Comparison of ENCODE assay signal across 13 mouse cellular contexts in the genomic region with DNA sequence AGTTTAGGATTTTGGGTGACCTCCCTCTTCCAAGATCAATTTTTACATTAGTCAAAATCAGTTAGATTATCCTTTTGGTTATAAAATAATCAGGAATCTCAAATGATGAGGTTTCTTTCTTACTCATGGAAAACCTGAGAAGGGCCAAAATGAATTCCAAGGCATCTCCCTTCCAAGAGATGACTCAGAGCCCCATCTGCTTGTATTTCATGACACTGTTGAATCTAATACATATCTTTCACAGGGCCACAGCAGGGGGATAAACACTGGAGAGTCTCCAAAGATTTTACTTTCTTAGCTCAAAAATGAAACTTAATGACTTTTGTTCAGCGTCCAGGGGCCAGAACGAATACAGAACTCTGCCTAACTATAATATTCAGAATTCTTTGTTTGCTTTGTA. TPM values are rescaled to one million over a fixed set of nuclear protein-coding genes. Genes with fewer than 3 reads are reported as not detected.
A peak's percentile ranks its signal among the peaks of the same experiment; 100 is the strongest.
DNase-seq lines count a peak whose midpoint lies in the region; ATAC-seq and TF ChIP-seq lines count a peak whose summit lies in the region.
"Had no signal": no experiment of that assay in that cellular context is flagged by ENCODE, and none has a peak within 500 bp of the region (broad histone marks: within the 10 kb centered on the region; RNA-seq: fewer than 3 reads in every experiment).

No protein-coding gene starts in this region.

- no peak for TF ChIP-seq EP300 in heart, adult 2 months (IDR thresholded peaks at IDR 0.05; ENCODE audit: insufficient read depth, low read depth, low read length)

- WGBS in heart, adult 2 months, result 77% methylated on average over 2 of the region's 2 CpGs

- no peaks in the 10 kb centered on the region; the same call in 1 of the 2 replicates for H3K27me3 ChIP-seq in heart, adult 2 months (ENCODE audit: control insufficient read depth, insufficient read depth, low read length)
- H3K27me3 ChIP-seq: liver, embryonic 12.5 days; Patski had no signal

- no peak for TF ChIP-seq POLR2A in heart, adult 2 months (IDR thresholded peaks at IDR 0.05; ENCODE audit: insufficient read depth, low read depth, low read length)
- TF ChIP-seq POLR2A in embryonic fibroblast, embryonic 13.5 days (IDR thresholded peaks at IDR 0.05; ENCODE audit: low read depth, low read length), result no peak

- no peak overlapping the region for H3K4me3 ChIP-seq in heart, adult 2 months
- no peak overlapping the region for H3K4me3 ChIP-seq in embryonic fibroblast, embryonic 13.5 days (ENCODE audit: insufficient read depth, low read length)
- H3K4me3 ChIP-seq: liver, embryonic 12.5 days had no signal

- no peaks in the 10 kb centered on the region for H3K79me2 ChIP-seq in heart, adult 2 months (replicated peaks; ENCODE audit: control insufficient read depth, insufficient read depth, low read length)

- peak; percentile 89 for DNase-seq in heart, adult 11 months
- no peak for DNase-seq in heart, adult 2 months
- DNase-seq in urinary bladder, postnatal 36 days (ENCODE audit: low spot score in 2 of 2), result peak; percentile 12 to 20
- no peak for DNase-seq in urinary bladder, adult 2 months (ENCODE audit: low spot score)
- DNase-seq in left cerebral cortex, postnatal 10 days (ENCODE audit: extremely low spot score in 1 of 2, low spot score in 2 of 2), result no peak
- no peak for DNase-seq in left cerebral cortex, postnatal 4 days
- DNase-seq: adrenal gland, postnatal 14 days; forebrain, postnatal 0 days; kidney, postnatal 25 days had no signal

- ATAC-seq in inflammation-experienced regulatory T-cells, adult 6 months, result no peak
- ATAC-seq: forebrain, postnatal 0 days; liver, embryonic 12.5 days; Patski had no signal

- no peaks in the 10 kb centered on the region for H3K4me1 ChIP-seq in heart, adult 2 months (ENCODE audit: control insufficient read depth, insufficient read depth, low read length)
- peaks cover 2% of the 10 kb centered on the region; the same call in 1 of the 2 replicates for H3K4me1 ChIP-seq in embryonic fibroblast, embryonic 13.5 days (ENCODE audit: control insufficient read depth, insufficient read depth, low read length)
- H3K4me1 ChIP-seq: liver, embryonic 12.5 days had no signal

- no peak overlapping the region for H3K27ac ChIP-seq in heart, adult 2 months
- peak overlapping the region; percentile 80 for H3K27ac ChIP-seq in embryonic fibroblast, embryonic 13.5 days (ENCODE audit: insufficient read depth, low read length)
- H3K27ac ChIP-seq: liver, embryonic 12.5 days had no signal

- no peak for TF ChIP-seq CTCF in heart, adult 2 months (IDR thresholded peaks at IDR 0.05)
- TF ChIP-seq CTCF in embryonic fibroblast, embryonic 13.5 days (IDR thresholded peaks at IDR 0.05; ENCODE audit: borderline replicate concordance, insufficient read depth, low read length), result no peak

- H3K36me3 ChIP-seq in heart, adult 2 months (ENCODE audit: control insufficient read depth, insufficient read depth, low read length), result no peaks in the 10 kb centered on the region
- H3K36me3 ChIP-seq: liver, embryonic 12.5 days had no signal

- intact Hi-C loops in heart, adult 2 months (cut with DNase I), result loop anchor here (5.0 kb wide), 1 partner anchor 59 kb away; no protein-coding TSS in a partner anchor
- intact Hi-C loops in left cerebral cortex, postnatal 10 days (cut with DNase I), result no loop called here
- intact Hi-C loops in left cerebral cortex, postnatal 4 days (cut with DNase I), result no loop called here

- no peak overlapping the region for H3K9ac ChIP-seq in heart, adult 2 months (ENCODE audit: low read depth, low read length)
- H3K9ac ChIP-seq: forebrain, postnatal 0 days; liver, embryonic 12.5 days had no signal

RNA-seq across cellular contexts. Expression of a gene that starts 17.2 kb away (rescaled TPM):
- 10 to 100 TPM; 55.0 to 60.2 TPM for total RNA-seq in heart, adult 2 months (2021)
- polyA plus RNA-seq in heart, adult 2 months (2012; rRNA removed), result 23.1 and 47.5 TPM in 2 replicates
- 259 and 335 TPM in 2 replicates for polyA plus RNA-seq in urinary bladder, adult 2 months (2012; rRNA removed)
- polyA plus RNA-seq in embryonic fibroblast, embryonic 13.5 days (2011; ENCODE audit: insufficient read length, low read depth, missing spikeins), result 28.2 and 33.0 TPM in 2 replicates
- total RNA-seq in left cerebral cortex, postnatal 10 days (2021), result 10 to 100 TPM; 44.2 to 47.5 TPM
- total RNA-seq in left cerebral cortex, postnatal 4 days (2021), result 10 to 100 TPM; 31.9 to 32.5 TPM
- polyA plus RNA-seq in inflammation-experienced regulatory T-cells, adult 6 months (2017; shearing (Covaris generic)), result 10 to 100 TPM; 22.0 to 31.2 (median 26.3) TPM

Comparison
In these comparisons a context has a peak if more than half of its experiments do, and no peak if none do; other contexts are left out.
1. DNase-seq: peak in heart, adult 11 months (single experiment) and urinary bladder, postnatal 36 days (2 of 2); none in heart, adult 2 months (0 of 2), urinary bladder, adult 2 months (single experiment), left cerebral cortex, postnatal 10 days (0 of 2) and left cerebral cortex, postnatal 4 days (single experiment).